Mouse (Mus musculus): ENCODE results near the gene Mypop. TPM values are rescaled to one million over a fixed set of nuclear protein-coding genes. Genes with fewer than 3 reads are reported as not detected.

Gene Mypop
- polyA plus RNA-seq, 1 experiment from 2014 or later, result 6.3 TPM

GRCm38 (mm10) chr7:18989995-18990394 lies 1.1 kb upstream of the Mypop start:
- Histone ChIP-seq H3K9ac (no peak overlapping the region), H3K4me3 (replicated peaks) (peak overlapping the region; percentile 56), H3K27ac (replicated peaks) (peak overlapping the region; percentile 93), H3K36me3 (no peaks in the 10 kb centered on the region), H3K27me3 (peaks cover 8% of the 10 kb centered on the region; the same call in 1 of the 2 replicates), H3K4me2 (replicated peaks) (peak overlapping the region; percentile 89), H3K9me3 (replicated peaks) (no peaks in the 10 kb centered on the region), H3K4me1 (peaks cover 31% of the 10 kb centered on the region)
- WGBS, result 4% methylated on average over 5 of the region's 5 CpGs
- ATAC-seq (ENCODE audit: insufficient number of reproducible peaks, low FRiP score, low TSS enrichment, low read depth), result no peak

- Histone ChIP-seq H3K4me2 (replicated peaks) (peak overlapping the region; percentile 89), H3K9me3 (replicated peaks) (no peaks in the 10 kb centered on the region), H3K27ac (replicated peaks) (no peak overlapping the region), H3K36me3 (peaks cover 4% of the 10 kb centered on the region; the same call in 1 of the 2 replicates), H3K9ac (peak overlapping the region; percentile 53), H3K4me3 (replicated peaks) (peak overlapping the region; percentile 56), H3K27me3 (peaks cover 8% of the 10 kb centered on the region; the same call in 1 of the 2 replicates), H3K4me1 (peaks cover 39% of the 10 kb centered on the region)
- whole genome bisulfite sequencing, result under 1% methylated on average over 59 of the region's 59 CpGs
- ATAC-seq (ENCODE audit: insufficient number of reproducible peaks, low FRiP score, low TSS enrichment, low read depth), result no peak
Measured at GRCm38 (mm10) chr7:18991660-18992293, 732 bp downstream of the Mypop start.

- H3K4me1 ChIP-seq, result peaks cover 39% of the 10 kb centered on the region
- no peak overlapping the region for H3K27ac ChIP-seq (replicated peaks)
- no peaks in the 10 kb centered on the region for H3K9me3 ChIP-seq (replicated peaks)
- peaks cover 6% of the 10 kb centered on the region for H3K36me3 ChIP-seq
- peak overlapping the region; percentile 56 for H3K4me3 ChIP-seq (replicated peaks)
- H3K27me3 ChIP-seq, result peaks cover 8% of the 10 kb centered on the region; the same call in 1 of the 2 replicates
- H3K9ac ChIP-seq, result peak overlapping the region; percentile 53
- 2% methylated on average over 31 of the region's 31 CpGs for WGBS
- ATAC-seq (ENCODE audit: insufficient number of reproducible peaks, low FRiP score, low TSS enrichment, low read depth), result no peak
- H3K4me2 ChIP-seq (replicated peaks), result peak overlapping the region; percentile 89
Measured at GRCm38 (mm10) chr7:18992294-18992675, 1.2 kb downstream of the Mypop start.

GRCm38 (mm10) chr7:18993036-18993435 lies 2.0 kb downstream of the Mypop start:
- H3K4me2 ChIP-seq (replicated peaks), result peak overlapping the region; percentile 89; the same call in 1 of the 2 replicates
- peaks cover 7% of the 10 kb centered on the region for H3K36me3 ChIP-seq
- WGBS, result 85% methylated on average over 5 of the region's 5 CpGs

GRCm38 (mm10) chr7:18998835-18999234 lies 7.8 kb downstream of the Mypop start:
- Histone ChIP-seq H3K9ac (no peak overlapping the region), H3K9me3 (replicated peaks) (no peaks in the 10 kb centered on the region), H3K27me3 (no peaks in the 10 kb centered on the region), H3K27ac (replicated peaks) (no peak overlapping the region), H3K4me3 (replicated peaks) (no peak overlapping the region), H3K4me2 (replicated peaks) (no peak overlapping the region), H3K4me1 (peaks cover 44% of the 10 kb centered on the region), H3K36me3 (peaks cover 7% of the 10 kb centered on the region)
- WGBS, result 38% methylated on average over 9 of the region's 9 CpGs
- no peak for ATAC-seq (ENCODE audit: insufficient number of reproducible peaks, low FRiP score, low TSS enrichment, low read depth)

More at GRCm38 (mm10) chr7:18993036-18993435, 2.0 kb downstream of the Mypop start:
- no peak for ATAC-seq (ENCODE audit: insufficient number of reproducible peaks, low FRiP score, low TSS enrichment, low read depth)
- Histone ChIP-seq H3K4me3 (replicated peaks) (peak overlapping the region; percentile 56), H3K27me3 (peaks cover 8% of the 10 kb centered on the region; the same call in 1 of the 2 replicates), H3K9me3 (replicated peaks) (no peaks in the 10 kb centered on the region), H3K9ac (no peak overlapping the region), H3K4me1 (peaks cover 39% of the 10 kb centered on the region), H3K27ac (replicated peaks) (no peak overlapping the region)

GRCm38 (mm10) chr7:19000421-19000820 lies 9.4 kb downstream of the Mypop start:
- ATAC-seq (ENCODE audit: insufficient number of reproducible peaks, low FRiP score, low TSS enrichment, low read depth), result no peak
- Histone ChIP-seq H3K4me2 (replicated peaks) (peak overlapping the region; percentile 61), H3K36me3 (peaks cover 12% of the 10 kb centered on the region), H3K27me3 (no peaks in the 10 kb centered on the region), H3K4me1 (peaks cover 49% of the 10 kb centered on the region), H3K9me3 (replicated peaks) (no peaks in the 10 kb centered on the region), H3K27ac (replicated peaks) (peak overlapping the region; percentile 31; the same call in 1 of the 2 replicates), H3K4me3 (replicated peaks) (peak overlapping the region; percentile 38), H3K9ac (no peak overlapping the region)
- WGBS, result 52% methylated on average over 10 of the region's 10 CpGs

DNA sequence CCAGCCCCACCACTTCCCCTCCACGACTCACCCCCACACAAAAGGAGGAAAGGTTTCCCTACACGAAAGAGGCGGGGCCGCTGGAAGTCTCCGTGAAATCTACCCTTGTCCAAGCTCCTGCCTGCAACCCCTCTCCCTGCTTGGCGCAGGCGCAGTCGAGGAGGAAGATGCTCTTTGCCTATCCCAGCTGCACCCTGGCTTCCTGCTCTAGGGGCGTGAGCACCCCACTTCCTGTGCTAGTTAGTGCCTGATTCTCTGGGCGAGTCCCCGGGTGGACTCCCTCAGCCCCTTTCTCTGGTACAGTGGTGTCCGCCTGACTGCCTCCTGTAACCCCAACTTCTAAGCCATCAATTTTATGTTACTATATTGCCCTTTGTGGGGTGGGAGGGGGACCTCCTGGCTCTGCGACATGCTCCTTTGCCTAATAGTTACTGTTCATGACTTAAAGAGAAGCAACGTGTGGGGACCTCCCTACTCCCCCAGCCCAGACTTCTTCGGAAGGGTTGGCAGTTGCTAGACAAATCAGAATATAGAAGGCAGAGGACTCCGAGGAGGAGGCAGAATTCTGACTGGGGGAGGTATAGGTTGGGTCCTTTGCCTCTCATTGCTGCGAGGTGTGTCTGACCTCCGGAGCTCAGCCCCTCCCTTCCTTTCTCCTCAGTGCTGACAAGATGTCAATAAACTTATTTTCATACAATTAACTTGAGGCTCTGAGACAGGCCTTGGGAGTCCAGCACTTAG lies 10.2 kb downstream of the Mypop start:
- H3K4me1 ChIP-seq, result peaks cover 54% of the 10 kb centered on the region
- no peaks in the 10 kb centered on the region for H3K27me3 ChIP-seq
- peak overlapping the region; percentile 61 for H3K4me2 ChIP-seq (replicated peaks)
- WGBS, result 36% methylated on average over 18 of the region's 18 CpGs
- peaks cover 17% of the 10 kb centered on the region for H3K36me3 ChIP-seq
- peak overlapping the region; percentile 38 for H3K4me3 ChIP-seq (replicated peaks)
- no peaks in the 10 kb centered on the region for H3K9me3 ChIP-seq (replicated peaks)
- no peak for ATAC-seq (ENCODE audit: insufficient number of reproducible peaks, low FRiP score, low TSS enrichment, low read depth)
- 0 out of 2 replicates have a peak overlapping the region, but pooled peaks have one; percentile 22 for H3K9ac ChIP-seq
- peak overlapping the region; percentile 78 for H3K27ac ChIP-seq (replicated peaks)

GRCm38 (mm10) chr7:19001807-19002085 lies 10.7 kb downstream of the Mypop start:
- WGBS, result 82% methylated on average over 3 of the region's 3 CpGs
- no peak overlapping the region for H3K9ac ChIP-seq
- 0 out of 2 replicates have a peak overlapping the region, but pooled peaks have one; percentile 61 for H3K4me2 ChIP-seq (replicated peaks)
- no peaks in the 10 kb centered on the region for H3K9me3 ChIP-seq (replicated peaks)
- peaks cover 18% of the 10 kb centered on the region for H3K36me3 ChIP-seq
- no peaks in the 10 kb centered on the region for H3K27me3 ChIP-seq
- ATAC-seq (ENCODE audit: insufficient number of reproducible peaks, low FRiP score, low TSS enrichment, low read depth), result no peak
- H3K27ac ChIP-seq (replicated peaks), result peak overlapping the region; percentile 78
- peaks cover 58% of the 10 kb centered on the region for H3K4me1 ChIP-seq
- H3K4me3 ChIP-seq (replicated peaks), result no peak overlapping the region

DNA sequence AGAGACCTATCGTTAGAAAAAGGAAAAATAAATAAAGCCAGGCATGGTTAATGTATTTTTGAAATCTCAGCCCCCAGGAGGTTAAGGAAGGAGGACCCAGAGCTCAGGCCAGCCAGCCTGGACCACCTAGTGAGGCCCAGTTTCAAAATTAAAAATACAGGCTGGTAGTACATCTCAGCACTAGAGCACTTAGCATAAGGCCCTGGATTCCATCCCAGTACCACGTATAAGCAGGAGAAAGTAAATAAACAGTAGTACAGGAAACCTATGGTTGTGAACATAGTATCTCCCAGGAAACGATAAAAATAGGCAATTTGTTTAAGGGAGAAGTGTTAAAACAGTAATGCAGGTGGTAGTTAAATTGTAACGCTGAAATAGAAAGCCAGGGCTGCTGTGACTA lies 11.1 kb downstream of the Mypop start:
- Histone ChIP-seq H3K27ac (replicated peaks) (peak overlapping the region; percentile 78), H3K27me3 (no peaks in the 10 kb centered on the region), H3K4me3 (replicated peaks) (peak overlapping the region; percentile 44), H3K9me3 (replicated peaks) (no peaks in the 10 kb centered on the region), H3K4me1 (peaks cover 62% of the 10 kb centered on the region), H3K9ac (no peak overlapping the region; the same call in 1 of the 2 replicates), H3K36me3 (peaks cover 22% of the 10 kb centered on the region), H3K4me2 (replicated peaks) (peak overlapping the region; percentile 61)
- ATAC-seq (ENCODE audit: insufficient number of reproducible peaks, low FRiP score, low TSS enrichment, low read depth), result no peak
- WGBS, result 23% methylated on average over 4 of the region's 4 CpGs

GRCm38 (mm10) chr7:19002848-19003498 lies 11.9 kb downstream of the Mypop start:
- ATAC-seq (ENCODE audit: insufficient number of reproducible peaks, low FRiP score, low TSS enrichment, low read depth), result peak; percentile 56
- Histone ChIP-seq H3K9me3 (replicated peaks) (no peaks in the 10 kb centered on the region), H3K4me1 (peaks cover 67% of the 10 kb centered on the region), H3K27me3 (no peaks in the 10 kb centered on the region), H3K27ac (replicated peaks) (peak overlapping the region; percentile 78), H3K4me3 (replicated peaks) (peak overlapping the region; percentile 44), H3K36me3 (peaks cover 22% of the 10 kb centered on the region), H3K4me2 (replicated peaks) (peak overlapping the region; percentile 61), H3K9ac (peak overlapping the region; percentile 48)
- 2% methylated on average over 17 of the region's 17 CpGs for WGBS

Measured in embryonic facial prominence, embryonic 15.5 days (tissue).